Mouse (Mus musculus): ENCODE data around the gene Sirpa. TPM values are rescaled to one million over a fixed set of nuclear protein-coding genes. Genes with fewer than 3 reads are reported as not detected.

Gene Sirpa
- 9.6 TPM for total RNA-seq (2023)

DNA sequence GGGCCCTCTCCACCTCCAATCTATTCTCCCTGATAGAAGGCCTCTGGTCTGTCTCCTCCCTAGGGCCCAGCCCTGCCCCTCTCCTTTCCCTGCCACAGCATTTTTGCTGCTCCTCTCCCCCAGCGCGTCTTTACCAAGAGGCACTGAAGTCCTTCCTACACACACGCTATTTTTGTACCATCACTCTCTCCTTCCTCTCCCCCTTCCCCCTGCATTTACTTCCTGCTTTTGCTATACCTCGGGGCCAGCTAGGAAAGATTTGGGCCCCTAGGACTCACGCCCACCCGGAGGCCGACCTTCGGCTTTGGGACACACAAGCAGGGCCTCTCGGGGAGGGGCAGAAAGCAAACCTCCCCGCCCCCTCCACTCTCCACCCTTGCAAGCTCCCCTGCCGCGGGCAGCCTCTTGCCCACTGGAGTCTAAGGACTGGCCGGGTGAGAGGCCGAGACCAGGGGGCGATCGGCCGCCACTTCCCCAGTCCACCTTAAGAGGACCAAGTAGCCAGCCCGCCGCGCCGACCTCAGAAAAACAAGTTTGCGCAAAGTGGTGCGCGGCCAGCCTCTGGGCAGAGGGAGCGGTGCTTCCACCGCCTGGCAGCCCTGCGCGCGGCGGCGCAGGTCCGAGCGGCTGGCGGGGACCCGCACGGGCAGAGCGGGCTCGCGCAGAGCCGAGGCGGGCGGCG, at the start of gene Sirpa:
Sirpa (plus strand) TSS at position 377 of the 682 bp plus-strand sequence.

Other genes with a start within 250 kb of the Sirpa start
- 15.8 TPM for gene Il1b, start 221.7 kb upstream of the Sirpa start, total RNA-seq (2023)
- not detected for gene F830045P16Rik, start 56.2 kb upstream of the Sirpa start, total RNA-seq (2023)
- gene Pdyn, start 107.0 kb downstream of the Sirpa start, total RNA-seq (2023) = not detected
- 11.7 TPM for gene Stk35, start 207.7 kb downstream of the Sirpa start, total RNA-seq (2023)